Comparison of ENCODE assay signal across 16 mouse cellular contexts in genomic region chr12:85330153-85330552, GRCm38 (mm10). TPM values are rescaled to one million over a fixed set of nuclear protein-coding genes. Genes with fewer than 3 reads are reported as not detected.
DNase-seq lines count a peak whose midpoint lies in the region; TF ChIP-seq lines count a peak whose summit lies in the region.
"Had no signal": no experiment of that assay in that cellular context is flagged by ENCODE, and none has a peak within 500 bp of the region (broad histone marks: within the 10 kb centered on the region; RNA-seq: fewer than 3 reads in every experiment).

No protein-coding gene starts in this region.

- peak; percentile 60 for DNase-seq in kidney, adult 9 months
- DNase-seq in kidney, postnatal 25 days, result no peak
- DNase-seq in 3T3-L1 (ENCODE audit: low read depth, low spot score), result peak; percentile 83
- no peak for DNase-seq in right cerebral cortex, postnatal 25 days
- no peak for DNase-seq in urinary bladder, postnatal 25 days (ENCODE audit: low spot score)
- DNase-seq: cerebellum, postnatal 10 days; gastrocnemius, postnatal 36 days; heart, postnatal 10 days; right cerebral cortex, postnatal 14 days had no signal

- no peak for TF ChIP-seq POLR2A in embryonic fibroblast, embryonic 13.5 days (IDR thresholded peaks at IDR 0.05; ENCODE audit: low read depth, low read length)

- 0 out of 2 replicates have a peak overlapping the region, but pooled peaks have one; percentile 23 for H3K27ac ChIP-seq in embryonic fibroblast, embryonic 13.5 days (ENCODE audit: insufficient read depth, low read length)
- H3K27ac ChIP-seq: forebrain, embryonic 13.5 days; heart, embryonic 10.5 days; hindbrain, embryonic 12.5 days; limb, embryonic 15.5 days; neural tube, embryonic 12.5 days had no signal

- H3K36me3 ChIP-seq in C2C12 (ENCODE audit: control insufficient read depth, insufficient read depth), result peaks cover 90% of the 10 kb centered on the region

- no peak for TF ChIP-seq CTCF in C2C12 (IDR thresholded peaks at IDR 0.05; ENCODE audit: control insufficient read depth, insufficient read depth, insufficient read length)
- no peak for TF ChIP-seq CTCF in embryonic fibroblast, embryonic 13.5 days (IDR thresholded peaks at IDR 0.05; ENCODE audit: borderline replicate concordance, insufficient read depth, low read length)

- H3K27me3 ChIP-seq in C2C12 (ENCODE audit: control insufficient read depth, insufficient read depth, insufficient read length), result no peaks in the 10 kb centered on the region
- H3K27me3 ChIP-seq: forebrain, embryonic 13.5 days; hindbrain, embryonic 12.5 days; limb, embryonic 15.5 days; neural tube, embryonic 12.5 days had no signal

- H3K4me1 ChIP-seq in embryonic fibroblast, embryonic 13.5 days (ENCODE audit: control insufficient read depth, insufficient read depth, low read length), result peaks cover 4% of the 10 kb centered on the region
- H3K4me1 ChIP-seq: forebrain, embryonic 13.5 days; heart, embryonic 10.5 days; hindbrain, embryonic 12.5 days; limb, embryonic 15.5 days; neural tube, embryonic 12.5 days had no signal

- H3ac ChIP-seq in C2C12 (ENCODE audit: control insufficient read depth, insufficient read length, low read depth), result no peak overlapping the region

- no peaks in the 10 kb centered on the region for H3K79me3 ChIP-seq in C2C12 (ENCODE audit: low read depth)

- no peaks in the 10 kb centered on the region for H3K79me2 ChIP-seq in C2C12 (ENCODE audit: control insufficient read depth, insufficient read depth)

- H3K4me3 ChIP-seq in C2C12 (ENCODE audit: insufficient read depth, poor library complexity, severe bottlenecking), result no peak overlapping the region
- no peak overlapping the region for H3K4me3 ChIP-seq in embryonic fibroblast, embryonic 13.5 days (ENCODE audit: insufficient read depth, low read length)
- H3K4me3 ChIP-seq: forebrain, embryonic 13.5 days; heart, embryonic 10.5 days; hindbrain, embryonic 12.5 days; limb, embryonic 15.5 days; neural tube, embryonic 12.5 days had no signal

TF ChIP-seq in C2C12, 6 proteins besides CTCF, POLR2A, EP300 and RAD21:
- TF ChIP-seq MAX (IDR thresholded peaks at IDR 0.05) (no peak), MYOD1 (IDR thresholded peaks at IDR 0.05; ENCODE audit: control insufficient read depth, insufficient read length, low read depth) (no peak), USF1 (IDR thresholded peaks at IDR 0.05; ENCODE audit: low read depth) (no peak), FOSL1 (IDR thresholded peaks at IDR 0.05; ENCODE audit: insufficient read depth, low read length, poor library complexity, severe bottlenecking) (peak; percentile 8), CEBPB (IDR thresholded peaks at IDR 0.05; ENCODE audit: low read depth) (peak; percentile 88)

RNA-seq across cellular contexts. Expression of gene Nek9, which starts 9.0 kb away (rescaled TPM):
- 28.4 TPM for polyA plus RNA-seq in C2C12 (2012; fragmentation: generic; extraction: Trizol)
- polyA plus RNA-seq in embryonic fibroblast, embryonic 13.5 days (2011; ENCODE audit: insufficient read length, low read depth, missing spikeins), result 59.0 and 65.8 TPM in 2 replicates

RNA-seq across cellular contexts. Expression of gene Zc2hc1c, which starts 41.8 kb away (rescaled TPM):
- polyA plus RNA-seq in C2C12 (2012; fragmentation: generic; extraction: Trizol), result 0.75 TPM
- 0.32 and 0.53 TPM in 2 replicates for polyA plus RNA-seq in embryonic fibroblast, embryonic 13.5 days (2011; ENCODE audit: insufficient read length, low read depth, missing spikeins)

RNA-seq across cellular contexts. Expression of gene Acyp1, which starts 41.9 kb away (rescaled TPM):
- polyA plus RNA-seq in C2C12 (2012; fragmentation: generic; extraction: Trizol), result 17.1 TPM
- 16.4 and 17.7 TPM in 2 replicates for polyA plus RNA-seq in embryonic fibroblast, embryonic 13.5 days (2011; ENCODE audit: insufficient read length, low read depth, missing spikeins)

RNA-seq across cellular contexts. Expression of gene Tmed10, which starts 44.5 kb away (rescaled TPM):
- polyA plus RNA-seq in C2C12 (2012; fragmentation: generic; extraction: Trizol), result 174 TPM
- 270 and 282 TPM in 2 replicates for polyA plus RNA-seq in embryonic fibroblast, embryonic 13.5 days (2011; ENCODE audit: insufficient read length, low read depth, missing spikeins)

RNA-seq across cellular contexts. Expression of gene Mlh3, which starts 59.8 kb away (rescaled TPM):
- polyA plus RNA-seq in C2C12 (2012; fragmentation: generic; extraction: Trizol), result 0.82 TPM
- polyA plus RNA-seq in embryonic fibroblast, embryonic 13.5 days (2011; ENCODE audit: insufficient read length, low read depth, missing spikeins), result 13.4 and 14.4 TPM in 2 replicates

Comparison
In these comparisons a context has a peak if more than half of its experiments do, and no peak if none do; other contexts are left out.
1. DNase-seq: peak in kidney, adult 9 months (single experiment) and 3T3-L1 (single experiment); none in kidney, postnatal 25 days (0 of 2), right cerebral cortex, postnatal 25 days (single experiment) and urinary bladder, postnatal 25 days (single experiment).